Mouse (Mus musculus): ENCODE measurements around the gene Cxcr5. TPM values are rescaled to one million over a fixed set of nuclear protein-coding genes. Genes with fewer than 3 reads are reported as not detected.

Gene Cxcr5
- polyA plus RNA-seq, 1 experiment from 2014 or later = 0.13 TPM

- ATAC-seq (replicated peaks; ENCODE audit: insufficient number of reproducible peaks, low FRiP score, low TSS enrichment, low read depth) (no peak), DNase-seq (ENCODE audit: low spot score) (no peak)
- Histone ChIP-seq H3K36me3 (replicated peaks; ENCODE audit: control insufficient read depth, insufficient read depth, low read depth, low read length) (no peaks in the 10 kb centered on the region), H3K4me3 (ENCODE audit: low read depth, low read length) (peak overlapping the region; percentile 15), H3K9ac (replicated peaks; ENCODE audit: low read length) (peak overlapping the region; percentile 18), H3K27me3 (ENCODE audit: control insufficient read depth, insufficient read depth, low read length) (no peaks in the 10 kb centered on the region), H3K4me1 (ENCODE audit: control insufficient read depth, insufficient read depth, low read length) (peaks cover 53% of the 10 kb centered on the region), H3K9me3 (replicated peaks; ENCODE audit: control insufficient read depth, low read length) (no peaks in the 10 kb centered on the region), H3K4me2 (ENCODE audit: low read depth, low read length) (peak overlapping the region; percentile 46), H3K27ac (replicated peaks; ENCODE audit: low read depth, low read length) (peak overlapping the region; percentile 58)
- 18% methylated on average over 15 of the region's 15 CpGs for WGBS
Measured at GRCm38 (mm10) chr9:44486741-44487421, 74.8 kb downstream of the Cxcr5 start.

- peak overlapping the region; percentile 21; the same call in 1 of the 2 replicates for H3K4me3 ChIP-seq (ENCODE audit: low read depth, low read length)
- no peaks in the 10 kb centered on the region for H3K9me3 ChIP-seq (replicated peaks; ENCODE audit: control insufficient read depth, low read length)
- H3K4me2 ChIP-seq (ENCODE audit: low read depth, low read length) = peak overlapping the region; percentile 81
- peaks cover 50% of the 10 kb centered on the region for H3K4me1 ChIP-seq (ENCODE audit: control insufficient read depth, insufficient read depth, low read length)
- DNase-seq (ENCODE audit: low spot score) (peak; percentile 49), ATAC-seq (replicated peaks; ENCODE audit: insufficient number of reproducible peaks, low FRiP score, low TSS enrichment, low read depth) (no peak)
- no peaks in the 10 kb centered on the region for H3K27me3 ChIP-seq (ENCODE audit: control insufficient read depth, insufficient read depth, low read length)
- no peak overlapping the region for H3K27ac ChIP-seq (replicated peaks; ENCODE audit: low read depth, low read length)
- no peak overlapping the region; the same call in 1 of the 2 replicates for H3K9ac ChIP-seq (replicated peaks; ENCODE audit: low read length)
- WGBS = 11% methylated on average over 3 of the region's 3 CpGs
- no peaks in the 10 kb centered on the region for H3K36me3 ChIP-seq (replicated peaks; ENCODE audit: control insufficient read depth, insufficient read depth, low read depth, low read length)
Measured at GRCm38 (mm10) chr9:44486335-44486734, 75.3 kb downstream of the Cxcr5 start.

- peak overlapping the region; percentile 98 for H3K4me3 ChIP-seq (ENCODE audit: low read depth, low read length)
- H3K27me3 ChIP-seq (ENCODE audit: control insufficient read depth, insufficient read depth, low read length) = no peaks in the 10 kb centered on the region
- no peaks in the 10 kb centered on the region for H3K9me3 ChIP-seq (replicated peaks; ENCODE audit: control insufficient read depth, low read length)
- no peaks in the 10 kb centered on the region for H3K36me3 ChIP-seq (replicated peaks; ENCODE audit: control insufficient read depth, insufficient read depth, low read depth, low read length)
- WGBS = 31% methylated on average over 14 of the region's 14 CpGs
- no peak for ATAC-seq (replicated peaks; ENCODE audit: insufficient number of reproducible peaks, low FRiP score, low TSS enrichment, low read depth)
- peak overlapping the region; percentile 46 for H3K9ac ChIP-seq (replicated peaks; ENCODE audit: low read length)
- H3K4me1 ChIP-seq (ENCODE audit: control insufficient read depth, insufficient read depth, low read length) = peaks cover 45% of the 10 kb centered on the region
- DNase-seq (ENCODE audit: low spot score) = no peak
- H3K4me2 ChIP-seq (ENCODE audit: low read depth, low read length) = peak overlapping the region; percentile 81
- H3K27ac ChIP-seq (replicated peaks; ENCODE audit: low read depth, low read length) = no peak overlapping the region
Measured at GRCm38 (mm10) chr9:44485516-44486161, 76.0 kb downstream of the Cxcr5 start.

GRCm38 (mm10) chr9:44485105-44485515 lies 76.6 kb downstream of the Cxcr5 start:
- peaks cover 42% of the 10 kb centered on the region for H3K4me1 ChIP-seq (ENCODE audit: control insufficient read depth, insufficient read depth, low read length)
- no peaks in the 10 kb centered on the region for H3K9me3 ChIP-seq (replicated peaks; ENCODE audit: control insufficient read depth, low read length)
- DNase-seq (ENCODE audit: low spot score) = no peak
- no peaks in the 10 kb centered on the region for H3K27me3 ChIP-seq (ENCODE audit: control insufficient read depth, insufficient read depth, low read length)
- H3K27ac ChIP-seq (replicated peaks; ENCODE audit: low read depth, low read length) = no peak overlapping the region
- peak overlapping the region; percentile 46 for H3K9ac ChIP-seq (replicated peaks; ENCODE audit: low read length)
- no peak for ATAC-seq (replicated peaks; ENCODE audit: insufficient number of reproducible peaks, low FRiP score, low TSS enrichment, low read depth)
- H3K4me3 ChIP-seq (ENCODE audit: low read depth, low read length) = peak overlapping the region; percentile 98
- H3K36me3 ChIP-seq (replicated peaks; ENCODE audit: control insufficient read depth, insufficient read depth, low read depth, low read length) = no peaks in the 10 kb centered on the region
- WGBS = 27% methylated on average over 6 of the region's 6 CpGs
- H3K4me2 ChIP-seq (ENCODE audit: low read depth, low read length) = peak overlapping the region; percentile 81

- Histone ChIP-seq H3K27me3 (ENCODE audit: control insufficient read depth, insufficient read depth, low read length) (no peaks in the 10 kb centered on the region), H3K36me3 (replicated peaks; ENCODE audit: control insufficient read depth, insufficient read depth, low read depth, low read length) (no peaks in the 10 kb centered on the region), H3K4me1 (ENCODE audit: control insufficient read depth, insufficient read depth, low read length) (peaks cover 37% of the 10 kb centered on the region), H3K9me3 (replicated peaks; ENCODE audit: control insufficient read depth, low read length) (no peaks in the 10 kb centered on the region), H3K4me3 (ENCODE audit: low read depth, low read length) (peak overlapping the region; percentile 98), H3K9ac (replicated peaks; ENCODE audit: low read length) (peak overlapping the region; percentile 92), H3K27ac (replicated peaks; ENCODE audit: low read depth, low read length) (no peak overlapping the region), H3K4me2 (ENCODE audit: low read depth, low read length) (peak overlapping the region; percentile 81)
- DNase-seq (ENCODE audit: low spot score) (no peak), ATAC-seq (replicated peaks; ENCODE audit: insufficient number of reproducible peaks, low FRiP score, low TSS enrichment, low read depth) (no peak)
- WGBS = 27% methylated on average over 7 of the region's 7 CpGs
Measured at GRCm38 (mm10) chr9:44484311-44485104, 77.2 kb downstream of the Cxcr5 start.

- Histone ChIP-seq H3K4me1 (ENCODE audit: control insufficient read depth, insufficient read depth, low read length) (peaks cover 28% of the 10 kb centered on the region), H3K4me2 (ENCODE audit: low read depth, low read length) (peak overlapping the region; percentile 81), H3K9me3 (replicated peaks; ENCODE audit: control insufficient read depth, low read length) (no peaks in the 10 kb centered on the region), H3K36me3 (replicated peaks; ENCODE audit: control insufficient read depth, insufficient read depth, low read depth, low read length) (no peaks in the 10 kb centered on the region), H3K27ac (replicated peaks; ENCODE audit: low read depth, low read length) (peak overlapping the region; percentile 93), H3K9ac (replicated peaks; ENCODE audit: low read length) (peak overlapping the region; percentile 92), H3K4me3 (ENCODE audit: low read depth, low read length) (peak overlapping the region; percentile 98), H3K27me3 (ENCODE audit: control insufficient read depth, insufficient read depth, low read length) (no peaks in the 10 kb centered on the region)
- 0% methylated on average over 12 of the region's 12 CpGs for WGBS
- peak; percentile 83 for DNase-seq (ENCODE audit: low spot score)
- no peak for ATAC-seq (replicated peaks; ENCODE audit: insufficient number of reproducible peaks, low FRiP score, low TSS enrichment, low read depth)
Measured at GRCm38 (mm10) chr9:44483510-44484044, 78.1 kb downstream of the Cxcr5 start.

GRCm38 (mm10) chr9:44483041-44483509 lies 78.6 kb downstream of the Cxcr5 start:
- peaks cover 25% of the 10 kb centered on the region for H3K4me1 ChIP-seq (ENCODE audit: control insufficient read depth, insufficient read depth, low read length)
- H3K36me3 ChIP-seq (replicated peaks; ENCODE audit: control insufficient read depth, insufficient read depth, low read depth, low read length) = no peaks in the 10 kb centered on the region
- WGBS = 0% methylated on average over 32 of the region's 39 CpGs
- no peaks in the 10 kb centered on the region for H3K27me3 ChIP-seq (ENCODE audit: control insufficient read depth, insufficient read depth, low read length)
- peak overlapping the region; percentile 93 for H3K27ac ChIP-seq (replicated peaks; ENCODE audit: low read depth, low read length)
- no peak for DNase-seq (ENCODE audit: low spot score)
- no peaks in the 10 kb centered on the region for H3K9me3 ChIP-seq (replicated peaks; ENCODE audit: control insufficient read depth, low read length)
- peak overlapping the region; percentile 81 for H3K4me2 ChIP-seq (ENCODE audit: low read depth, low read length)
- ATAC-seq (replicated peaks; ENCODE audit: insufficient number of reproducible peaks, low FRiP score, low TSS enrichment, low read depth) = no peak
- peak overlapping the region; percentile 92 for H3K9ac ChIP-seq (replicated peaks; ENCODE audit: low read length)
- peak overlapping the region; percentile 98 for H3K4me3 ChIP-seq (ENCODE audit: low read depth, low read length)

Data from embryonic facial prominence, embryonic 11.5 days (tissue).